Mouse (Mus musculus) right cerebral cortex, postnatal 10 days (tissue): ENCODE measurements around the gene Bcl2.
"Not testable (repeated sequence)": the region's sequence is repeated elsewhere in the genome, so short reads cannot be mapped to it uniquely, and the experiment has no call there.

Source experiments
- DNase-seq, 2 experiments: peaks; one replicate each; pipeline ENCODE4 v3.0.0; 2021; ENCODE audit warnings: low spot score in 2 of 2

The Bcl2 gene

DNA sequence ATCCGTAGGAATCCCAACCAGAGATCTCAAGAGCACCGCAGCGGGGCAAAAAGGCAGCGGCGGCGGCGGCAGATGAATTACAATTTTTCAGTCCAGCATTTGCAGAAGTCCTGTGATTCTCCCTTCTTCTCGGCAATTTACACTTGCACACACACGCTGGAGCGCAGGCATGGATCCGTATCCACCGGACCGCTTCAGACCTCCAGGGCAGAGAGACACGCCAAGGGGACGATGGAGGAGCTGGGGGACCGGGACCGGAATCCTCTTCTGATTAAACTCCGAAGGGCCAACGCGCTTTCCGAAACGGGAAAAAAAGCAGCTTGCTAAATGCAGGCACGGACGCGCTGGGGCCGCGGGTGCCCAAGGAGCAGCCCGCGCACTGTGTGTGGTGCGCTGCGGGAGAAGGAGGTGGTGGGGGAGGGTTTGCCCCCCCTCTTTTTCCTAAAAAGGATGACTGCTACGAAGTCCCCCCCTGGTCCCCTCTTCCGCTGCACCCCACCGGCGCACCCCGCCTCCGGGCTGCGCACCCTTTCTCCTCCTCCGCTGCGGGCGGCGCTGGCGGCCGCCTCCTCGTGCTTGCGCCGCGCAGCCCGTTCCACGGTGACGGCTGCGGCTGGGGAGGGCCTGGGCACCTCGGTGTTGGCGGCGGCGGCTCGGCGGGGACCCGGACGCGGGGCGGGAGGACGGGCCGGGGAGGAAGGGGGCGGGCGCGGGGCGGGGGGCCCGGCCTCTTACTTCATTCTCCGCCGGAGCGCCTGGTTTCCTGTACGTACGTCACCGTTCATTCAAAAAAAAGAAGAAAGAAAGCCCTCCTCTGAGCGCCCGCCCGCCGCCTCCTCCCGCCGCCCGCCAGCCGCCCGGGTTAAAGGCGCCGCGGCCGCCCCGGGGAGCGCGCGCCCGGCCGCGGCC lies at the start of gene Bcl2:
Gene Bcl2, minus strand, starts transcription at position 654 of the 909 bp plus-strand sequence.
- peak; percentile 82 to 83 for DNase-seq

- no peak for DNase-seq
These were observed 46.7 kb upstream of the Bcl2 start for GRCm38 (mm10) chr1:106760750-106761149.

GRCm38 (mm10) chr1:106759572-106760435 lies 45.7 kb upstream of the Bcl2 start, which contains the start of gene Kdsr:
Kdsr (minus strand) TSS chr1:106759727.
- DNase-seq, result peak; percentile 98 to 99

GRCm38 (mm10) chr1:106758734-106759571 lies 44.9 kb upstream of the Bcl2 start:
- peak; percentile 49 to 55 for DNase-seq

GRCm38 (mm10) chr1:106756633-106757032 lies 42.6 kb upstream of the Bcl2 start:
- DNase-seq, result no peak

GRCm38 (mm10) chr1:106752013-106752412 lies 37.9 kb upstream of the Bcl2 start:
- DNase-seq, result peak; percentile 1 to 14

DNA sequence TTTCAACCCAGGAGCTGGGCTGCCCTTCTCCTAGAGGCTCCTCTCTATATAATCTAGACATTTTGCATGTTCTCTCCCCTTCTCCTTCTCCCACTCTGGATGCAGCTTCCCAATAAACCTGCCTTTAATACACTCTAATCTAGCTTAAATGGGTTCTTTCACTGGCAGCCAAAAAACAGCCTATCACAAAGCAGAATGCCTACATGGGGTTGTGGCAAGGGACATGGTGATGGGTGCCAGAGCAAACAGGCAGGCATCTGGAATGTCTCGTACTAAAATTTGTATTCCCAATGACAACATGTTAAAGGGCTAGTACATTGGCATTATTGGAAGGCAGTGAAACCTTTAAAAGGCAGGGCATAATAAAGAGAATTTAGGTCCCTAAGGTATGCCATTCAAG lies 36.6 kb upstream of the Bcl2 start:
- peak in 1 of 2 experiments; percentile 10 for DNase-seq

GRCm38 (mm10) chr1:106748555-106749315 lies 34.7 kb upstream of the Bcl2 start:
- DNase-seq, result peak in 1 of 2 experiments; percentile 14

- no peak for DNase-seq
These were observed 28.9 kb upstream of the Bcl2 start for GRCm38 (mm10) chr1:106742980-106743379.

GRCm38 (mm10) chr1:106740735-106741134 lies 26.7 kb upstream of the Bcl2 start:
- no peak for DNase-seq

DNA sequence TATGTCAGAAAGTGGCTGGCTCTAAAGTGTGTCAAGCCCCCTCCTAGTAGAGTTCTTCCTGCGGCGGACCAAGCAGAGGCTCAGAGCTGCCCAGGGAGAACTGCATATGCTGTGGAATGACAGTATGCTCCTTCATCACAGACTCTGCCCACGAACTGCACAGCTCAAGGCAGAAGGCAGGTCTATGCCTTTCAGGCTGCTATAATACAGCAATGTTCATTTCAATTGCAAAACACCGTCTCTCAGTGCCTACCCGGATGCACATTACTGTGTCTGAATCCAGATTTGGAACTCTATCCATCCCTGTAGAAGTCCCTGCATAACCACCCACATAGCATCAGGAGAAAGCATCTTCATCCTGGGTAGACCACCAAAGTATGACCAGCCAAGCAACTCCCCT lies 25.7 kb upstream of the Bcl2 start:
- no peak for DNase-seq

- no peak for DNase-seq
These were observed 24.0 kb upstream of the Bcl2 start for GRCm38 (mm10) chr1:106738092-106738491.

DNA sequence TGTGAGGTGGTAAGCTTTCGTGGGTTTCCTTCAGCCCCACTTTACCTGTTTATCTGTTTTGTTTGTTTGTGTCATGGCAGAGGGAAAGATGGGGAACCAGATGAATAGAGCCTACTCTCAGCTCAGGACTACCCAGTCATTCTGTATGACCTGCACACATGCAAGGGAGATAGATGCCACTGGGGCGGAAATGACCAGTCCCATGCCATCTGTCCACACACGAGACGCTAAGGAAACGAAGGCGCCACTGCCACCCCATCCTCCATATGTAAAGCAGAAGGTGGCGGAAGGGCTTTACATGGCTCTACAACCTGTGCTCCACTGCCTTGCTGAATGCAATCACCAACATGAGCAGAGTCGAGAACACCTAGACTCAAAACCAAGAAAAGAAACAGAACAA lies 22.1 kb upstream of the Bcl2 start:
- no peak for DNase-seq

- DNase-seq, result peak in 1 of 2 experiments; percentile 42
These were observed 21.5 kb upstream of the Bcl2 start for GRCm38 (mm10) chr1:106735586-106735985.

- DNase-seq, result no peak
These were observed 8.0 kb upstream of the Bcl2 start for GRCm38 (mm10) chr1:106722061-106722460.

DNA sequence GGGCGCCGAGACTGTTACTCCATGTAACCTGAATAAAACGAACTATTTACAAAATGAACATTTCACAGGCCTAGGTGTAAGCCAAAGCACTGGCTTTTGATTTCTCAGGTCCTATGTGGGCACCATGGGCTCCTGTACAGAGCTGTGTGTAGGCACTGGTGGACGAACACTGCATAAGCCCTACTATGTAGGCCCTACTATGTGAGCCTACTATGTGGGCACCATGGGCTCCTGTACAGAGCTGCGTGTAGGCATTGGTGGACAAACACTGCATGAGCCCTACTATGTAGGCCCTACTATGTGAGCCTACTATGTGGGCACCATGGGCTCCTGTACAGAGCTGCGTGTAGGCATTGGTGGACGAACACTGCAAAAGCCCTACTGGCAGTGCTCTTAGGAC lies 3.7 kb upstream of the Bcl2 start:
- not testable (repeated sequence) for DNase-seq

GRCm38 (mm10) chr1:106717071-106717601 lies 3.1 kb upstream of the Bcl2 start:
- peak; percentile 83 to 91 for DNase-seq

DNA sequence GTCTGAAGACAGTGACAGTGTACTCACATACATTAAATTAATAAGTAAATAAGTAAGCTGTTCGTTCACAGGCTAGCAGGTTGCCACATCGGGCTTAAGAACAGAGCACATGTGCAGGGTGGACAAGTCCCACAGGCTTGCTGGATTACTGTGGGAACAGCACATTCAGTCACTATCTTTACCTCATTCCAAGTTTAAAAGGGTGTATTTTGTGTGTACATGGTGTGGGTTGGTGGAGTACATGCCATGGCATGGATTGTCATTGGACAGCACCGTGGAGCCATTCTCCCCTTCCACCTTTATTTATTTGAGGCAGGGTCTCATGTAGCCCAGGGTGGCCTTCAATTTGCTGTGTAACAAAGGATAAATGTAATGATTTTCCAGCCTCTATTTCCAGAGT lies 2.1 kb upstream of the Bcl2 start:
- no peak for DNase-seq

DNA sequence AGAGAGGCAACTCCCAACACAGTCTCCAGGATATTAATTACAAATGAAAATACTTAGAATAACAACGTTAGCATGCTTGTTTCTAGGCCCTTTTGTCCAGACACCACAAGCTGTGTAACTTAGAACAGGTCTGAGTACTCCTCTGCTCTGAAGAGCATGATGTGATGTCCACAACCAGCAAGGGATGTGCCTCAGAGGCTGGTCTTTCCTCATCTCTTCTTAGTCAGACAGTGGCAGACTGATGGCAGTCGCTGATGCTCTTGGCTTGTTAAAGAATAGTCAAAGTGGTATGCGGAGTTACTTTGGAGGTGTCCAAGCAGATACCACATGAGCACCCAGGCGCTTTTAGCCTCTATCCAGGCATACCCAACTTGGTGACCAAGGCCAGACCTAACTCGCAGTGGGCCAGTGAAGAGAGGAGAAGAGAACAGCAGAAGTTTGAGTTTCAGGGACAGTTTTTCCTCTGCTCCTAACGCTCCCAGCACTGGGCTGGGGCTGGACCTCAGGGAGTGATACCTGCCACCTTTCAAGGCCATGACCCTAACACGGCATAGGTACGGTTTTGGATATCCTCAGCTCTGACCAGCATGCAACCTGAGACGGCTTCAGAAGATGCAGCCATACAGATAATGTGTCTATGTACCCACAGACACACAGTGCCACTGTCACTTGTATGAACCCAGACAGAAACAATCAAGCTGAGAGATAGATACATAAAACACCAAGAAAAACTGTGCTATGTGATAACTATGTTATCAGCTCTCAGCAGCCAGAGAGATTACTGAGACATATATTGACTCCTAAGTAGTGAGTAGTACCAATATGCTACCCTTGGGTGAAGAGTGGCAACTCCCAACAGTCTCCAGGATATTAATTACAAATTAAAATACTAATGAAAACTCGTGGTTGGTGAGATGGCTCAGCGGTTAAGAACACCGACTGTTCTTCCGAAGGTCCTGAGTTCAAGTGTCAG lies 1.3 kb upstream of the Bcl2 start:
- no peak for DNase-seq
